Comparison of ENCODE assay signal across 11 mouse cellular contexts in the genomic region with DNA sequence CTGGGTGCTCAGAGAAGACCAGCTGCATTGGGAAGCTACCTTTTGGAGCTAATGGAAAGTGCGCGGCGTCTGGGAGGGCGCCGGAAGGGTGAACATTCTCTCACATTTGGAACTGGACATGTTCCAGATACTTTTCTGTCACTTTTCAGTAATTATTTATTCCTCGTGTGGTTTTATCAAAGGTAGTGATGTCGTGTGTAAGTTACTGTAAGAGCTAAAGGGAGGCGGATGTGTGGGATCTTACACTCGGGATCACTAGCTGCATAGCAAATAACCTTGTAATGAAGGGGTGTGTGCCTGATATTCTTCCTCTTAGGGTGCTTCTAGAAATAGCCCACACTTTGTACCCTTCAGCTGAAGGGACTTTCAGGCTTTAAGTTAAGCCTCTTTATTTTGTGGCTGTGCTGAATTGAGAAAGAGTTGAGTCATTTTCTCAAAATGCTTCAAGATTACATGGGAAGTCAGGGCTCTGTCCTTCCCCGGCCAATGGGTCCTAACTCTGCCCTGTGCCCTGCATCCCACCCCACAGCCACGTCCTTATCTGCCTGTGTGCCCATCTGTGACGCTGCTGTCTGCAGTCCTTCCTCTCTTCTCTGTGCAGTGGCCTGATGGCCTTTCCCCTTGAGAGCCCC. TPM values are rescaled to one million over a fixed set of nuclear protein-coding genes. Genes with fewer than 3 reads are reported as not detected.
DNase-seq lines count a peak whose midpoint lies in the region; ATAC-seq lines count a peak whose summit lies in the region.
"Had no signal": no experiment of that assay in that cellular context is flagged by ENCODE, and none has a peak within 500 bp of the region (broad histone marks: within the 10 kb centered on the region; RNA-seq: fewer than 3 reads in every experiment).

No protein-coding gene starts in this region.

- no peaks in the 10 kb centered on the region for H3K9me3 ChIP-seq in heart, embryonic 15.5 days (replicated peaks)
- no peaks in the 10 kb centered on the region for H3K9me3 ChIP-seq in liver, embryonic 15.5 days (replicated peaks)
- no peaks in the 10 kb centered on the region for H3K9me3 ChIP-seq in hindbrain, embryonic 16.5 days (ENCODE audit: control insufficient read depth, low read length)
- H3K9me3 ChIP-seq: stomach, embryonic 15.5 days had no signal

- no peak for DNase-seq in heart, adult 8-10 months (ENCODE audit: low spot score)
- DNase-seq in 416B (ENCODE audit: low read depth): peak; percentile 47
- peak; percentile 40 for DNase-seq in brain, adult 2 months (ENCODE audit: low read depth, low spot score)
- DNase-seq in urinary bladder, adult 2 months (ENCODE audit: low spot score): no peak
- no peak for DNase-seq in thymus, postnatal 25 days
- DNase-seq: cerebellum, adult 9-10 months had no signal

- no peaks in the 10 kb centered on the region for H3K27me3 ChIP-seq in heart, embryonic 15.5 days
- no peaks in the 10 kb centered on the region for H3K27me3 ChIP-seq in liver, embryonic 15.5 days
- H3K27me3 ChIP-seq in hindbrain, embryonic 16.5 days (replicated peaks; ENCODE audit: control insufficient read depth, insufficient read depth, low read length): no peaks in the 10 kb centered on the region
- H3K27me3 ChIP-seq: stomach, embryonic 15.5 days had no signal

- H3K4me1 ChIP-seq in heart, embryonic 15.5 days (replicated peaks): peaks cover 42% of the 10 kb centered on the region
- peaks cover 30% of the 10 kb centered on the region for H3K4me1 ChIP-seq in liver, embryonic 15.5 days (replicated peaks)
- peaks cover 9% of the 10 kb centered on the region for H3K4me1 ChIP-seq in hindbrain, embryonic 16.5 days (ENCODE audit: control insufficient read depth, insufficient read depth, low read depth, low read length)

- peak; percentile 23; the same call in 1 of the 2 replicates for ATAC-seq in heart, embryonic 15.5 days (replicated peaks; ENCODE audit: insufficient number of reproducible peaks, insufficient read depth, low FRiP score, low read depth)
- 0 out of 2 replicates have a peak, but pooled peaks have one; percentile 11 for ATAC-seq in liver, embryonic 15.5 days (ENCODE audit: insufficient read depth)
- ATAC-seq in hindbrain, embryonic 16.5 days: no peak

- WGBS in heart, embryonic 15.5 days: 44% methylated on average over 12 of the region's 12 CpGs
- WGBS in liver, embryonic 15.5 days (ENCODE audit: insufficient replicate concordance): 59% methylated on average over 12 of the region's 12 CpGs
- WGBS in hindbrain, embryonic 16.5 days: 88% methylated on average over 12 of the region's 12 CpGs

- no peaks in the 10 kb centered on the region for H3K36me3 ChIP-seq in heart, embryonic 15.5 days
- H3K36me3 ChIP-seq in liver, embryonic 15.5 days (replicated peaks): no peaks in the 10 kb centered on the region
- no peaks in the 10 kb centered on the region for H3K36me3 ChIP-seq in hindbrain, embryonic 16.5 days (ENCODE audit: control insufficient read depth, insufficient read depth, low read length)
- H3K36me3 ChIP-seq: stomach, embryonic 15.5 days had no signal

- H3K9ac ChIP-seq in heart, embryonic 15.5 days: no peak overlapping the region
- H3K9ac ChIP-seq in liver, embryonic 15.5 days: no peak overlapping the region
- H3K9ac ChIP-seq in hindbrain, embryonic 16.5 days (ENCODE audit: low read depth, low read length): no peak overlapping the region
- H3K9ac ChIP-seq: stomach, embryonic 15.5 days had no signal

- peak overlapping the region; percentile 5; the same call in 1 of the 2 replicates for H3K4me3 ChIP-seq in heart, embryonic 15.5 days
- no peak overlapping the region for H3K4me3 ChIP-seq in liver, embryonic 15.5 days (replicated peaks)
- no peak overlapping the region for H3K4me3 ChIP-seq in hindbrain, embryonic 16.5 days (ENCODE audit: low read length)
- H3K4me3 ChIP-seq: stomach, embryonic 15.5 days had no signal

- peak overlapping the region; percentile 62 for H3K27ac ChIP-seq in heart, embryonic 15.5 days
- H3K27ac ChIP-seq in liver, embryonic 15.5 days (replicated peaks): no peak overlapping the region
- H3K27ac ChIP-seq in hindbrain, embryonic 16.5 days (ENCODE audit: low read depth, low read length): no peak overlapping the region

- H3K4me2 ChIP-seq in heart, embryonic 15.5 days: peak overlapping the region; percentile 48
- no peak overlapping the region for H3K4me2 ChIP-seq in liver, embryonic 15.5 days
- H3K4me2 ChIP-seq in hindbrain, embryonic 16.5 days (ENCODE audit: low read length): no peak overlapping the region
- H3K4me2 ChIP-seq: stomach, embryonic 15.5 days had no signal

RNA-seq across cellular contexts. Expression of gene Gpr183, which starts 3.4 kb away (rescaled TPM):
- polyA plus RNA-seq in heart, embryonic 15.5 days (2015; fragmentation: Nextera tagmentation; extraction: Ambion mirVana): 1.8 and 3.1 TPM in 2 replicates
- total RNA-seq in heart, adult 8-10 months (2022): 1 to 10 TPM in 3 of 4 experiments, under 1 TPM in 1; 0.87 to 1.7 (median 1.1) TPM
- 1.3 and 1.5 TPM in 2 replicates for polyA plus RNA-seq in liver, embryonic 15.5 days (2015; fragmentation: Nextera tagmentation; extraction: Ambion mirVana)
- polyA plus RNA-seq in urinary bladder, adult 2 months (2012; rRNA removed): 2.4 and 3.2 TPM in 2 replicates
- polyA plus RNA-seq in hindbrain, embryonic 16.5 days (2015; fragmentation: Nextera tagmentation; extraction: Ambion mirVana): 0.81 and 1.2 TPM in 2 replicates

RNA-seq across cellular contexts. Expression of gene Gpr18, which starts 46.0 kb away (rescaled TPM):
- polyA plus RNA-seq in heart, embryonic 15.5 days (2015; fragmentation: Nextera tagmentation; extraction: Ambion mirVana): 0.21 and 0.93 TPM in 2 replicates
- total RNA-seq in heart, adult 8-10 months (2022): under 1 TPM in 3 of 4 experiments, not detected in 1; 0.16 to 0.23 (median 0.19) TPM
- 0.13 TPM in 1 of 2 replicates, not detected in the other for polyA plus RNA-seq in liver, embryonic 15.5 days (2015; fragmentation: Nextera tagmentation; extraction: Ambion mirVana)
- 0.40 and 0.71 TPM in 2 replicates for polyA plus RNA-seq in urinary bladder, adult 2 months (2012; rRNA removed)
- 0.10 and 0.16 TPM in 2 replicates for polyA plus RNA-seq in hindbrain, embryonic 16.5 days (2015; fragmentation: Nextera tagmentation; extraction: Ambion mirVana)
- total RNA-seq: layer of hippocampus, postnatal 25 days had no signal

Comparison
In these comparisons a context has a peak if more than half of its experiments do, and no peak if none do; other contexts are left out.
1. DNase-seq: peak in 416B (single experiment) and brain, adult 2 months (single experiment); none in heart, adult 8-10 months (single experiment), urinary bladder, adult 2 months (single experiment) and thymus, postnatal 25 days (single experiment).